Mouse (Mus musculus) cortical plate, adult 2 months (tissue): ENCODE results near the gene Map3k7cl.

Experiments
- CTCF ChIP-seq: fragments of 200-500 bp; IDR thresholded peaks from 2 replicates; pipeline ENCODE4 v1.5.1; 2011; ENCODE audit warnings: mild to moderate bottlenecking, control low read depth, low read length; ENCODE audit not compliant: insufficient read depth; ENCODE audit errors: extremely low read depth
- POLR2A ChIP-seq: fragments of 200-500 bp; IDR thresholded peaks from 2 replicates; pipeline ENCODE4 v1.6.1; 2011; ENCODE audit warnings: mild to moderate bottlenecking, low read length, control low read depth; ENCODE audit not compliant: insufficient read depth; ENCODE audit errors: extremely low read depth

DNA sequence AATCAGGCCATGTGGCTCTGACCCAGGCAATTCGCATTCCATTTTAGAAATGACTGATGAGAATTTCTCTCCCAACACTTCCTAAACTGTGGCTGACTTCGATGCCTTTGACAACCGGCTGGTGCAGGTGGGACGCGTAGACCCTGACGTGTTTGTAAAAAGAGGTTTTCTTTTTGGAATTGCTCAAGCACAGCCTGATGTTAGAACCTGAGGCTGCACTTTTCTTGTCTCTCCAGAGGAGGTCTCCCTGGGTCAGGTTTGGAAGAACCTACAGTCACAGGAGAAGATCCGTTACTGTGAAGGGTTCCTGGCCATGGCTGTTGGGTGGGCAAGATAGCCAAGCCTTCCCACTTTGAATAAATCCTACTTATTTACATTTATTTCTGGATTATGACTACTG lies 31.5 kb downstream of the Map3k7cl start:
- no peak for TF ChIP-seq POLR2A
- peak; percentile 52 for TF ChIP-seq CTCF
